ENCODE assay signal across 8 mouse cellular contexts in genomic region chr4:91374571-91375371, GRCm38 (mm10). TPM values are rescaled to one million over a fixed set of nuclear protein-coding genes. Genes with fewer than 3 reads are reported as not detected.
DNase-seq lines count a peak whose midpoint lies in the region; ATAC-seq and TF ChIP-seq lines count a peak whose summit lies in the region.

No protein-coding gene starts in this region.

- TF ChIP-seq CTCF in liver, embryonic 14.5 days (IDR thresholded peaks at IDR 0.05; ENCODE audit: low read depth), result no peak
- no peak for TF ChIP-seq CTCF in thymus, adult 2 months (IDR thresholded peaks at IDR 0.05; ENCODE audit: borderline replicate concordance, control insufficient read depth, extremely low read depth, insufficient read depth, low read length, poor library complexity)

- H3K27me3 ChIP-seq in liver, embryonic 14.5 days (ENCODE audit: control insufficient read depth, insufficient read depth, low read length), result peaks cover 56% of the 10 kb centered on the region
- H3K27me3 ChIP-seq in thymus, adult 2 months (ENCODE audit: control insufficient read depth, insufficient read depth, low read length), result peaks cover 3% of the 10 kb centered on the region; the same call in 1 of the 2 replicates

- DNase-seq in gastrocnemius, postnatal 10 days, result peak; percentile 33
- DNase-seq in gastrocnemius, postnatal 25 days, result no peak
- DNase-seq in ES-E14 (ENCODE audit: low read depth, low spot score), result no peak
- DNase-seq in embryo, embryonic 10.5 days (ENCODE audit: low spot score), result peak; percentile 73
- no peak for DNase-seq in liver, embryonic 14.5 days (ENCODE audit: low read depth in 3 of 3, low spot score in 3 of 3)
- DNase-seq in retina, embryonic 14.5 days (ENCODE audit: low spot score), result peak; percentile 72
- no peak for DNase-seq in thymus, adult 2 months

- TF ChIP-seq EP300 in liver, embryonic 14.5 days (IDR thresholded peaks at IDR 0.05; ENCODE audit: low read depth), result no peak

- no peak overlapping the region for H3K9ac ChIP-seq in ES-E14 (ENCODE audit: insufficient read depth, low read depth, low read length, poor library complexity, severe bottlenecking)
- H3K9ac ChIP-seq in liver, embryonic 14.5 days (replicated peaks), result no peak overlapping the region

- no peak overlapping the region for H3K27ac ChIP-seq in ES-E14 (ENCODE audit: insufficient read depth, low read depth, low read length, poor library complexity, severe bottlenecking)
- H3K27ac ChIP-seq in liver, embryonic 14.5 days, result no peak overlapping the region
- H3K27ac ChIP-seq in thymus, adult 2 months (ENCODE audit: control insufficient read depth, insufficient read depth, low read length), result no peak overlapping the region

- peak overlapping the region; percentile 33 for H3K4me2 ChIP-seq in liver, embryonic 14.5 days (ENCODE audit: low read depth)

- no peak for TF ChIP-seq POLR2A in thymus, adult 2 months (IDR thresholded peaks at IDR 0.05; ENCODE audit: control insufficient read depth, extremely low read depth, insufficient read depth, low read length, poor library complexity)

- peak; percentile 17 to 31; a peak in 2 of 4 replicates for ATAC-seq in hematopoietic stem cell, adult 5-6 weeks (replicated peaks in 1 of 2; ENCODE audit: insufficient read depth in 1 of 2, low FRiP score in 2 of 2, low TSS enrichment in 1 of 2, low read depth in 1 of 2, poor library complexity in 2 of 2, severe bottlenecking in 2 of 2)
- no peak for ATAC-seq in liver, embryonic 14.5 days (ENCODE audit: insufficient read depth)

- in situ Hi-C loops in ES-E14 (cut with MboI; ENCODE audit: low sequenced_read_pairs in 2 of 2, unreplicated experiment in 2 of 2), result no loop called here

- peaks cover 2 to 5% of the 10 kb centered on the region in 2 experiments; a peak in 3 of 4 replicates for H3K4me1 ChIP-seq in ES-E14 (ENCODE audit: control insufficient read depth in 2 of 2, insufficient read depth in 2 of 2, low read length in 2 of 2, poor library complexity in 1 of 2)
- peaks cover 0 to 1% of the 10 kb centered on the region in 2 experiments; a peak in 1 of 4 replicates for H3K4me1 ChIP-seq in liver, embryonic 14.5 days (replicated peaks; ENCODE audit: control insufficient read depth in 2 of 2, insufficient read depth in 2 of 2, low read length in 1 of 2)
- H3K4me1 ChIP-seq in thymus, adult 2 months (replicated peaks; ENCODE audit: control insufficient read depth, insufficient read depth, low read length), result no peaks in the 10 kb centered on the region

- peak overlapping the region; percentile 55 to 68 for H3K4me3 ChIP-seq in ES-E14 (ENCODE audit: insufficient read depth in 1 of 2, low read depth in 1 of 2, low read length in 2 of 2, poor library complexity in 1 of 2, severe bottlenecking in 1 of 2)
- H3K4me3 ChIP-seq in liver, embryonic 14.5 days (ENCODE audit: insufficient read depth in 1 of 2, low read depth in 2 of 2, low read length in 2 of 2), result peak overlapping the region in 1 of 2 experiments; percentile 17; a peak in 1 of 4 replicates
- no peak overlapping the region for H3K4me3 ChIP-seq in thymus, adult 2 months (ENCODE audit: control insufficient read depth, insufficient read depth, low read length)

- WGBS in liver, embryonic 14.5 days (ENCODE audit: insufficient replicate concordance), result 2% methylated on average over 46 of the region's 46 CpGs
- WGBS in thymus, adult 2 months, result 3% methylated on average over 46 of the region's 46 CpGs

- no peaks in the 10 kb centered on the region for H3K9me3 ChIP-seq in ES-E14 (ENCODE audit: control insufficient read depth, insufficient read depth, low read depth, low read length)
- no peaks in the 10 kb centered on the region for H3K9me3 ChIP-seq in liver, embryonic 14.5 days (ENCODE audit: control insufficient read depth, low read length)

- no peaks in the 10 kb centered on the region for H3K36me3 ChIP-seq in ES-E14 (ENCODE audit: control insufficient read depth, insufficient read depth, low read length, poor library complexity, severe bottlenecking)
- no peaks in the 10 kb centered on the region for H3K36me3 ChIP-seq in liver, embryonic 14.5 days (replicated peaks; ENCODE audit: control insufficient read depth, insufficient read depth, low read depth)
- no peaks in the 10 kb centered on the region for H3K36me3 ChIP-seq in thymus, adult 2 months (ENCODE audit: control insufficient read depth, insufficient read depth, low read length)

TF ChIP-seq in ES-E14, 5 proteins besides CTCF, POLR2A, EP300 and RAD21:
- TF ChIP-seq CHD2 (IDR thresholded peaks at IDR 0.05; ENCODE audit: low read depth, low read length) (no peak), MAFK (IDR thresholded peaks at IDR 0.05; ENCODE audit: insufficient read depth, low read depth, low read length) (peak; percentile 19; the same call in 1 of the 2 replicates), HCFC1 (IDR thresholded peaks at IDR 0.05; ENCODE audit: borderline replicate concordance, insufficient read depth, low read length) (no peak), ZC3H11A (IDR thresholded peaks at IDR 0.05; ENCODE audit: borderline replicate concordance, low read depth, low read length) (no peak)
TF ChIP-seq in ES-E14: peak in this region for 1.

RNA-seq across cellular contexts. Expression of gene Elavl2, which starts 25.8 kb away (rescaled TPM):
- 1 to 10 TPM; 2.6 to 2.8 TPM for total RNA-seq in gastrocnemius, postnatal 10 days (2021)
- under 1 TPM; 0.56 to 0.74 TPM for total RNA-seq in gastrocnemius, postnatal 25 days (2021)
- total RNA-seq in ES-E14 (2012; rRNA removed), result 15.5 and 21.3 TPM in 2 replicates
- not detected in 2 replicates for total RNA-seq in hematopoietic stem cell, adult 5-6 weeks (2017)
- polyA plus RNA-seq in liver, embryonic 14.5 days (2012; rRNA removed), result 0.03 and 0.08 TPM in 2 replicates
- polyA plus RNA-seq in liver, embryonic 14.5 days (2014; fragmentation: Nextera tagmentation; extraction: Ambion mirVana), result 0.32 TPM in 2 replicates
- polyA plus RNA-seq in thymus, adult 2 months (2012; rRNA removed), result 0.04 TPM in 1 of 2 replicates, not detected in the other

Comparison
In these comparisons a context has a peak if more than half of its experiments do, and no peak if none do; other contexts are left out.
1. DNase-seq: peak in gastrocnemius, postnatal 10 days (single experiment), embryo, embryonic 10.5 days (single experiment) and retina, embryonic 14.5 days (single experiment); none in gastrocnemius, postnatal 25 days (single experiment), ES-E14 (single experiment), liver, embryonic 14.5 days (0 of 3) and thymus, adult 2 months (single experiment).